Mouse (Mus musculus) spleen, postnatal 4 days (tissue): ENCODE data around the gene Ptprf.

Experiments
- DNase-seq, 2 experiments: peaks; one replicate each; pipeline ENCODE4 v3.0.0; 2022; ENCODE audit warnings: low spot score in 2 of 2

Ptprf gene

DNA sequence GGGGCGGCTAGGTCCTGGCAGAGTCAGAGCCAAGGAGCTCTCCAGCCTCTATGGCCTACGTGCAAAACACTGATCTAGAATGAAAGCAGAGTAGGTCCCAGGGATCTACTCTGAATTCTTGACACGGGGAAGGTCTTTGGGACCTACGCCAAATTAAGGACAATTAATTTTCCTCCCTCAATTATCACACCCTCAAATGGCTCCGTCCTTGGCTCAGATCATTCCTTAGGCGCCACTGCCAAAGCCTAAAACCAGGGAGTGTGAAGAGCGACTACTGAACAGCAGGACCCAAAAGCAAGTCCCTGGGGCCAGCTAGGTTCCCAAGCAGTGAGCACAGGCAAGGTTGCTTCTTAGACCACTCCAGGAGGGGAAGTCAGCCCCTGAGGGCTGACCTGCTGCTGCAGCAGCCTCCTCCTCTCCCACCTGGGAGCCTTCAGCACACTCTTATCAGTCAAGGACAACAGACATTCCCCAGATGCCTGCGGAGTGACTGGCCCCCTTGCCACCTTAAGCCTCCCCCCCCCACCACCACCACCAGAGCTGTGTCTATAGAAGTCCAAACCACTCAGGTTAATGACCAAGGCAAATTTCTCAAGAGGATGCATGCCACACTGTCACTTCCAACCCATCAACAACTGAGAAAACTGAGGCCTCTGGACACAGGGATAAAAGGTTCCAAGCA, 31.3 kb downstream of the Ptprf start:
- DNase-seq: no peak

- DNase-seq: no peak
Observed at GRCm38 (mm10) chr4:118257977-118258376, 33.2 kb downstream of the Ptprf start.

- no peak for DNase-seq
Observed at GRCm38 (mm10) chr4:118257416-118257815, 33.8 kb downstream of the Ptprf start.

GRCm38 (mm10) chr4:118256217-118256616, 35.0 kb downstream of the Ptprf start:
- DNase-seq: no peak

- no peak for DNase-seq
Observed at GRCm38 (mm10) chr4:118254953-118255352, 36.3 kb downstream of the Ptprf start.

GRCm38 (mm10) chr4:118247323-118247722, 43.9 kb downstream of the Ptprf start:
- no peak for DNase-seq

DNA sequence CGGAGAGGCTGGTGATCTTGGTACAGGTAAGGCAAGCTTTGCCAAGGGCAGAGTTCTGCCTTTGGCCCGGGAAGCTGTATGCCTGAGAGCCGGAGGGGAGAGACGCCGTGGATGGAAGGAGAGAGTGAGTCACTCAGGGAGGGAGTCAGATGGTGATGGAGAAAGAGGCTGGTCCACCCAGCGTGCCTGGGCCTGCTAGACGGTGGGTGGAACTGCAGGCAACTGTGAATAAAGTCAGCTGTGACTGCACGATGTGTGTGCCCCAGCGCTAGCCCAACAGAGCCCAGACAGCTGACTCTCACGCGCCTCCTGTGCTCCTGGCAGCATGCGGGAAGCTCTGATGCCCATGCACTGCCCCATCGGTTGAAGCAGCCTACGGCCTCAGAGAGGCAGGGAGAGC, 45.4 kb downstream of the Ptprf start:
- DNase-seq: no peak

DNA sequence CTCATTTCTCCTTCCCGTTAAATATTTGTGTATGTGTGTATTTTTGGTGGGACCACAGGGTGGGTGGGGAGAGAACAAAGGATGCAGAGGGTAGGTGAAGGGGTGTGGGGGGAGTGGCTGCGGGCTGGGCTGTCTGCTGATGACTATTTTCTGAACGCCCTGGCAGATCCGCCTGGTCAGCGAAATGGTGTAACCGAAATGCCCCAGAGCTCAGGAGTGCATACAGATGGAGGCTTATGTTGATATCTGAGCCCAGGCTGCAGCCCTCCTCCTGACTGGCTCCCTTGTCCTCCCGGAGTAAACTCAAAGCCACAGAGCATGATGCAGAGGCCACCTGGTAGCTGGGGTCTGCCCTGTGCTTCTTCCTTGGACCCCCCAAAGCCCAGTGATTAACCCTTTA, 47.4 kb downstream of the Ptprf start:
- DNase-seq: no peak

DNA sequence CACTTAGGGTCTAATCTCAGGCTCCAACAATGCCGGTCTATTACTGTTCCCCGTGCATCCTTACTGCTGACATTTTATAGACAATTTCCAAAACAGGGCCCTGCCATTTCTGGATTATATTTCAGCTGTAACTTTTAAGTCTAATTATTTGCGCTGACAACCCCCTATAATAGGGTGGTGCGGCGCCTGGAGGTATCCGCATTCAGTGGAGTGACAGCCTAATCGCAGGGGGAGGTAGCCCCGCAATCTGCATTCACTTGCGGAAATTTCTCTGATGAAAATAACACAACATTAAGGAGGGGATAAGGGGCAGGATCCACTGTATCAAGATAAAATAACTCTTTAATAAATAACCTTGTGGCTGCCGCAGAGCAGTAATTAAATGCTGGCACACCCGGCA, 47.9 kb downstream of the Ptprf start:
- DNase-seq: no peak

GRCm38 (mm10) chr4:118239960-118240689, 51.1 kb downstream of the Ptprf start:
- no peak for DNase-seq

- DNase-seq: no peak
Observed at GRCm38 (mm10) chr4:118238666-118239065, 52.5 kb downstream of the Ptprf start.

GRCm38 (mm10) chr4:118236871-118237270, 54.3 kb downstream of the Ptprf start:
- DNase-seq: no peak

DNA sequence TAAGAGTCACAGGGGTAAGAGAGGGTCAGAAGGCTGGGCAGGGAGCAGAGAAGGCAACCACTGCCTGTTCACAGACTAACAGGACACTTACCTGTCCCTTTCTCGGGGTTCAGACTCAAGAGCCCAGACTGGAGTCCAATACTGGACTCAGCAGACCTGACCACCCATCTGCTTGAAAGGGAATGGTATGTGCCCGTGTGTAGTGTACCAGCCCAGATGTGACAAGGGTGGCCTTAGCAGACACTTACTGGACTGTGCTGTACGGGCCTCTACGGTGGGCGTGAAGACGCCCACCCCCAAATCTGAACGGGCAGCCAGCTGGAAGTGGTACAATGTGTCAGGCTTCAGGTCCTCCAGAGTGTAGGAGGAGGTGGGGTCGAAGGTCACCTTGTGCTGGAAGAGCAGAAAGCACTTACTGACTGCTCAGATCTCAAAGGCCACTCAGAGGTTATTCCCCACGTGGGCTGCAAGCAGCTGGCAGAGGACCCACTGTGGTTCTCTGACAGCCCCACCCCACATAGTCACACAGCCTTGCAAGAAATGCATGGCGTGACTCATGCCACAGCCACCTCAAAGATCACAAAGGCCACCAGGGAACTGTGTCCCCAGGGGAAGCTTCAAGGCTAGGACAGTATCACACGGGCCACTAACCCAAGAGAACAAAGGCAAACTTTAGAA, 56.4 kb downstream of the Ptprf start:
- DNase-seq: no peak

GRCm38 (mm10) chr4:118233886-118234285, 57.3 kb downstream of the Ptprf start:
- DNase-seq: no peak

DNA sequence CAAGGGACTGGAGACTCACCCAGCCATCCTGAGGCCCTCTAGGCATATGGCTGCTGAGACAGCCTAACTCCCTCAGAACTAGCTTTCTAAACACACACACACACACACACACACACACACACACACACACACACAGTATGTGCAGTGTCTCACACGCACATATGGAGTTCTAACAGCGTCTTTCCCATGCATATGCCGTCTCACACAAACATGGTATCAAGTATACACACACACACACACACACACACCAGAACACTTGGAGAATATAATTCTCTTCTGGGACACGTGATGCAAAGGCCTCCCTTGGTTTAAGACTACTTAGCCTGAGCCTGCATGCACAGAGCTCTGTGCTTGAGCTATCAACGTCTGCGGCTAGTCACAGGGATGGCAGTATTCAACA, 59.3 kb downstream of the Ptprf start:
- DNase-seq: no peak

DNA sequence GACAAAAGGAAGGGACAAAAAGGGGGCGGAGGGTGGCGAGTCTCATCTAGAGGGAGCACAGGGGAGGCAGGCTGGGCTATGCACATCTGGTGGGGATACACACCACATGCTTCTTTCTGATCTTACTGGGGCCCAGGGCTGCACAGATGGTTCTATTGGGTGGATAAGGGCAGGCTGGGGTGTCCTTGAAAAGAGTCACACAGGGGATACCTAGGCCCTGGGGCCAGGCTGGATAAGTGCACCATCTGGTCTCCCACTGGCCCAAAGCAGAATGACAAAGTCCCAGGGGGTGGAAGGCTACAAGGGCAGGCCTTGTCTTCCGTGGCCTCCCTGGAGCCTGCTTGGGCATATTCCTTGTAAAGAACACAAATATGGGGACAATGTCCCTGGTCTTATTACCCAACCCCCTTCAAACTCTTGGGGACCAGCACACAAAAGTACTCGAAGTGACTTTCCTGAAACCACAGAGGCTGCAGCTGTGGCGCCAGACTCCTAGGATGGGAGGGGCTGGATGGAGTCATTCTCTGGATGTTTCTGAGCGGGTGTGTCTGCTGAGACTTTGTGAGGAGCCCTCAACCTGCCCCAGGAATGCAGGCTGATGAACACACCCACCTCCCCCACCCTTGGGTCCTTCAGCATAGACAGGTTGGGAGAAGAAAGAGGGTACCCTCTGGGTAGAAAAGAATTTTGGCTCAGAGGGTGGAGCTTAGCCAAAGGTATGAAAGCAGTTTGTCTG, 62.0 kb downstream of the Ptprf start:
- no peak for DNase-seq

DNA sequence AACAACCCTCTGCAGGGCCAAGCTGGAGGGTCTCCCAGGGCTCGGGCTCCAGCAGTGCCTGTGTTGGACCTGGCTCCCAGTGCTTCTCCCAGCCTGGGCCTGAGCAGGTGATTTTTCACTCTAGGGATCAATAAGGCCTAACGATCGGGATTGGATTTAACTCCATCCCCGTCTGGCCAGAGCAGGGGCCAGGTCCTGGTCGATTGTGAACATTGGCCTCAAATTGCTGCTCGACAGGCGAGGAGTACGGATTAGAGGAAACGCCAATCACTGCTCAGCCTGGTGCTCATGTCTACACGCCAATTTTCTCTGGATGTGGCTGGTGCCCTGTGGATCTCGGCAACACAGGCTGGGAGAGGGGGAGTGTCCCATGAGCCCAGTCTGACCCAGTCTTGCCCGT, 63.8 kb downstream of the Ptprf start:
- DNase-seq: no peak

GRCm38 (mm10) chr4:118221261-118221660, 69.9 kb downstream of the Ptprf start:
- DNase-seq: no peak

- DNase-seq: no peak
Observed at GRCm38 (mm10) chr4:118220756-118221155, 70.4 kb downstream of the Ptprf start.

DNA sequence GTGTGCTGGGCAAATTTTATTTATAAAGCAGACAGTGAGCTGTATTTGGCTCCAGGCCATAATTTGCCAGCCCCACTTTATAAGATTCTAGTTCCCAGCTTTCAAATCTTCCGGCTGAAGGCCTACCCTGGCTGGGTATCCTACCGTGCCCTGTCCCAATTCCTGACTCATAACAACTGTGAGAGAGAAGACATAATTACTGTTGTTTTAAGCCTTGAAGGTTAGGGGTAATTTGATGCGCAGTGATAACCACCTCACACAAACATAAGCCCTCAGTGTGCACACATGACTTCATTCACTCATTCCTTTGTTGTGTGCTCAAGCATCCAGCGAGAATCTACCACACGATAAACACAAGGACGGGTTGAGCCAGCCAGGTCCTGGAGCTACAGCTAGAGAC, 71.7 kb downstream of the Ptprf start:
- DNase-seq: no peak

DNA sequence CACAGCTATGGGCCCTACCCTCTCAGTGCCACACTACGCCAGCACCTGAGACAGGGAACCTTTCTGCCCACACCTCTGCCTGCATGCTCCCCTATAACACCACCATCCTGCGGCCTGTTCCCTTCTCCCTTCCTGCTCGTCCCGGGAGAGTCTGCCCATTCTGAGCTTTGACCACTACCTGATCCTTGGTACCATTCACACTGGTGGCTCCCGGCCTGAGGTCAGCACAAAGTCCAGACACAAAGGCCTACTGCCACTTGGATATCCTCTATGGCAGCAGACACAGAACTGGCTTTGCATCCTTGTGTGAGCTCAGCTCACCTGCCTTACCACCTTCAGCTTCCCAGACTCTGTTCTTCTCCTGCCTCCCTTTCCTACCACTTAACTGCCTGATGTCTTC, 72.7 kb downstream of the Ptprf start:
- DNase-seq: no peak
